Mouse (Mus musculus) liver, embryonic 13.5 days (tissue): Measurements from ENCODE around the gene Snrnp70. TPM values are rescaled to one million over a fixed set of nuclear protein-coding genes. Genes with fewer than 3 reads are reported as not detected.
"Not testable (repeated sequence)": the region's sequence is repeated elsewhere in the genome, so short reads cannot be mapped to it uniquely, and the experiment has no call there.

Experiments used
- ATAC-seq: fragments of 200-750 bp; cut with Nextera tagmentation; 2 replicates; pipeline ENCODE4 v1.8.0; 2017; ENCODE audit warnings: low read depth, mild to moderate bottlenecking, moderate number of reproducible peaks, moderate library complexity
- DNase-seq: peaks from one replicate; pipeline ENCODE4 v3.0.0; 2022
- H3K27ac ChIP-seq: fragments of 300-500 bp; sonication (generic); 2 replicates; pipeline ENCODE4 v1.5.1; 2015; ENCODE audit warnings: moderate library complexity, mild to moderate bottlenecking, inconsistent platforms
- H3K27me3 ChIP-seq: fragments of 300-500 bp; sonication (generic); 2 replicates; pipeline ENCODE4 v1.6.1; 2015; ENCODE audit warnings: mild to moderate bottlenecking, inconsistent platforms
- H3K36me3 ChIP-seq: fragments of 300-500 bp; sonication (generic); 2 replicates; pipeline ENCODE4 v1.6.1; 2015; ENCODE audit warnings: mild to moderate bottlenecking, inconsistent platforms
- H3K4me1 ChIP-seq: fragments of 300-500 bp; sonication (generic); replicated peaks from 2 replicates; pipeline ENCODE4 v1.6.1; 2015; ENCODE audit warnings: inconsistent platforms
- H3K4me2 ChIP-seq: fragments of 300-500 bp; sonication (generic); 2 replicates; pipeline ENCODE4 v1.6.1; 2015; ENCODE audit warnings: inconsistent platforms, mild to moderate bottlenecking, moderate library complexity
- H3K4me3 ChIP-seq: fragments of 300-500 bp; sonication (generic); replicated peaks from 2 replicates; pipeline ENCODE4 v1.5.1; 2015; ENCODE audit warnings: mild to moderate bottlenecking, inconsistent platforms
- H3K9ac ChIP-seq: fragments of 300-500 bp; sonication (generic); 2 replicates; pipeline ENCODE4 v1.6.1; 2015; ENCODE audit warnings: mild to moderate bottlenecking, inconsistent platforms
- H3K9me3 ChIP-seq: fragments of 300-500 bp; sonication (generic); replicated peaks from 2 replicates; pipeline ENCODE4 v1.6.1; 2016; ENCODE audit warnings: inconsistent platforms
- WGBS: fragments of 180-500 bp; shearing (Covaris S2); methylation state at CpG from one replicate; pipeline ENCODE4 v1.1.7; 2015; ENCODE audit not compliant: insufficient replicate concordance; 5-methylcytosine and 5-hydroxymethylcytosine counted together
- polyA plus RNA-seq: library from polyadenylated mRNA; unstranded; fragments of >200 nt; fragmentation: Nextera tagmentation; extraction: Ambion mirVana; gene quantifications from 2 replicates; pipeline ENCODE4 v1.2.1, GENCODE M21; 2015

Gene Snrnp70
- polyA plus RNA-seq, 1 experiment from 2014 or later = 108 TPM

- H3K4me3 ChIP-seq = peak overlapping the region; percentile 59
- no peaks in the 10 kb centered on the region for H3K9me3 ChIP-seq
- H3K4me1 ChIP-seq = peaks cover 61% of the 10 kb centered on the region
- no peak overlapping the region for H3K27ac ChIP-seq
- no peak for ATAC-seq
- peak overlapping the region; percentile 53 for H3K9ac ChIP-seq
- 5% methylated on average over 35 of the region's 35 CpGs for whole genome bisulfite sequencing
- peak; percentile 4 for DNase-seq
- no peaks in the 10 kb centered on the region for H3K36me3 ChIP-seq
- H3K27me3 ChIP-seq = peaks cover 89% of the 10 kb centered on the region
- H3K4me2 ChIP-seq = peak overlapping the region; percentile 76
These were observed 29.5 kb downstream of the Snrnp70 start for GRCm38 (mm10) chr7:45365742-45366651.

DNA sequence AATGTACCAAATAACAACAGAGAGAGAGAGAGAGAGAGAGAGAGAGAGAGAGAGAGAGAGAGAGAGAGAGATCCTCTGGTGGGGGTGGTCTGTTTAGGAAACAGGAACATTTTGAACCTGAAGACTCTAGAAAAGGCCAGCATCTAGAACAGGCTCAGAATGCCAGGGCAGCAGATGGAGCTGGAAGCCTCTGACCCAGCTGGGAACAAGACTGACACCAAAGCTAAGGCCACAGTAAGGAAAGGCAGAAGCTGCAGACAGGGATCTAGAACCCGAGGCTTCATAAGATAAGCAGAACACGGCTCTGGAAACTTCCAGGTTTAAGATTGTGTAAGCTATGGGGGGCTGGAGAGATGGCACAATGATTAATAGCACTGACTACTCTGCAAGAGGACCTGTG lies 31.6 kb downstream of the Snrnp70 start:
- ATAC-seq (no peak), DNase-seq (no peak)
- 28% methylated on average over 2 of the region's 2 CpGs for WGBS
- Histone ChIP-seq H3K36me3 (no peaks in the 10 kb centered on the region), H3K4me3 (no peak overlapping the region), H3K27me3 (peaks cover 93% of the 10 kb centered on the region), H3K27ac (no peak overlapping the region), H3K9ac (no peak overlapping the region), H3K4me2 (no peak overlapping the region), H3K4me1 (peaks cover 45% of the 10 kb centered on the region), H3K9me3 (no peaks in the 10 kb centered on the region)

DNA sequence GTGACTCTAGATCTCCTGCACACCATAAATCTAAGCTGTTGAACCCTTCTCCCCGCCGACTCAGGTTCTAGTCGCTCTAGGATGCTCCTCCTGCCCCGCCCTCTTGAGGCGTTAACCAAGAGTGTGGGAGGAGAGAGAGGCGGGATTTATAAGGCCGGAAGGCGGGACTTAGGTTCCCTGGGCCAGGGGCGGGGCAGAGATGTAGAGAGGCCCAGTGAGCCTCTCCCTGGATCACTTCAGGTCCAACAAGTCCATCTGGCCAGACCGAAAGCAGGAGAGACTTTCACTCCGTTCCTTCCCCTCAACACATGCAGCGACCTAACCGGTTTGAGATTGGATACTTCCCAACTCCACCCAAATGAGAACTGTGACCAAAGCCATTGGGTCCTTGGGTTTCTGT lies 32.7 kb downstream of the Snrnp70 start:
- H3K27me3 ChIP-seq = peaks cover 86% of the 10 kb centered on the region
- no peak overlapping the region for H3K4me3 ChIP-seq

GRCm38 (mm10) chr7:45361243-45361804 lies 34.2 kb downstream of the Snrnp70 start:
- peak overlapping the region; percentile 19; the same call in 1 of the 2 replicates for H3K9ac ChIP-seq
- H3K27ac ChIP-seq = no peak overlapping the region

More for the DNA sequence above, 32.7 kb downstream of the Snrnp70 start:
- no peak overlapping the region for H3K9ac ChIP-seq
- H3K9me3 ChIP-seq = no peaks in the 10 kb centered on the region
- H3K4me2 ChIP-seq = no peak overlapping the region
- no peak overlapping the region for H3K27ac ChIP-seq
- DNase-seq (peak; percentile 68), ATAC-seq (no peak)
- 4% methylated on average over 13 of the region's 13 CpGs for WGBS
- peaks cover 40% of the 10 kb centered on the region for H3K4me1 ChIP-seq
- no peaks in the 10 kb centered on the region for H3K36me3 ChIP-seq

GRCm38 (mm10) chr7:45360404-45361125 lies 35.0 kb downstream of the Snrnp70 start:
- Histone ChIP-seq H3K27ac (no peak overlapping the region), H3K9ac (no peak overlapping the region), H3K9me3 (no peaks in the 10 kb centered on the region), H3K27me3 (peaks cover 91% of the 10 kb centered on the region), H3K4me2 (peak overlapping the region; percentile 70), H3K4me3 (no peak overlapping the region), H3K36me3 (no peaks in the 10 kb centered on the region), H3K4me1 (peaks cover 29% of the 10 kb centered on the region)
- ATAC-seq (no peak), DNase-seq (no peak)
- WGBS = 35% methylated on average over 18 of the region's 18 CpGs

More at GRCm38 (mm10) chr7:45361243-45361804, 34.2 kb downstream of the Snrnp70 start:
- Histone ChIP-seq H3K27me3 (peaks cover 93% of the 10 kb centered on the region), H3K4me1 (peaks cover 29% of the 10 kb centered on the region), H3K4me3 (peak overlapping the region; percentile 51), H3K9me3 (no peaks in the 10 kb centered on the region), H3K36me3 (no peaks in the 10 kb centered on the region), H3K4me2 (peak overlapping the region; percentile 70)
- ATAC-seq = peak; percentile 68
- DNase-seq = peak; percentile 76
- under 1% methylated on average over 43 of the region's 43 CpGs for WGBS

GRCm38 (mm10) chr7:45359081-45359480 lies 36.5 kb downstream of the Snrnp70 start:
- Histone ChIP-seq H3K27me3 (peaks cover 87% of the 10 kb centered on the region), H3K4me1 (peaks cover 32% of the 10 kb centered on the region)
- DNase-seq, H3K9ac ChIP-seq, H3K36me3 ChIP-seq, H3K4me3 ChIP-seq, ATAC-seq, H3K4me2 ChIP-seq, H3K9me3 ChIP-seq, H3K27ac ChIP-seq: not testable (repeated sequence)
- WGBS = 35% methylated on average over 10 of the region's 11 CpGs

- WGBS = 29% methylated on average over 13 of the region's 13 CpGs
- H3K36me3 ChIP-seq = no peaks in the 10 kb centered on the region
- no peak overlapping the region for H3K27ac ChIP-seq
- peaks cover 14% of the 10 kb centered on the region for H3K4me1 ChIP-seq
- ATAC-seq = no peak
- no peak overlapping the region for H3K4me2 ChIP-seq
- no peak overlapping the region for H3K9ac ChIP-seq
- peaks cover 79% of the 10 kb centered on the region for H3K27me3 ChIP-seq
- no peak for DNase-seq
- H3K4me3 ChIP-seq = no peak overlapping the region
- no peaks in the 10 kb centered on the region for H3K9me3 ChIP-seq
These were observed 39.5 kb downstream of the Snrnp70 start for GRCm38 (mm10) chr7:45356087-45356486.

DNA sequence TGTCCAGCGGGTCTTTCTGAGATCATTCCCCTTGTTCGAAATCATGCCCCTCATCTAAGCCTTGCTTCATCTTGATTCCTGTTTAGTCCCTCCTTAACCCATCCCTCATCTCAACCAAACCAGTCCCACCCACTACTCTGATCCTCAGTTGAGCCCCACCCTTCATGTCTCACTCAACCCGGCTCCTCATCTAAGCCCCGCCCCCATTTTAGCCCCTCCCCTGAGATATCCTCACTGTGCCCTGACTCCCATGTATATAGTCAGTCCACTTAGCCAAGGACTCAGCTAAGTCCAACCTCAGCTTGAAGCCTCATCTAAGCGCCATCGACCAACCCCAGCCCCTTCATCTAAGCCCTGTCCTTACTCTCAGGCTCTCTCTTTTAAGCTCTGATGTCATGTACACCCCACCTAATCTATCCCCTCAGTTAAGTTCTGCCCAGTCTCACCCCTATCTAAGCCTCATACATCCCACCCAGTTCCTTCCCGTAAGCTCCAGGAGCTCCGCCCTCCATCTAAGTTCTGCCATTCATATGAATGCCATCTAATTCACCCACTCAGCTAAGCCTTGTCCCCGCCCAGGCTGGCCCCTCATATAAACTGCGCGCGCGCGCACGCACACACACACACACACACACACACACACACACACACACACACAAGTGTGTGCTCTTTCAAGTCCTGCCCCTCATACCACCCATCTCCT lies 40.1 kb downstream of the Snrnp70 start:
- H3K4me3 ChIP-seq = no peak overlapping the region
- no peak overlapping the region for H3K27ac ChIP-seq
- ATAC-seq (no peak), DNase-seq (no peak)
- peaks cover 79% of the 10 kb centered on the region for H3K27me3 ChIP-seq
- H3K4me2 ChIP-seq = no peak overlapping the region
- peaks cover 8% of the 10 kb centered on the region for H3K4me1 ChIP-seq
- H3K36me3 ChIP-seq = no peaks in the 10 kb centered on the region
- no peak overlapping the region for H3K9ac ChIP-seq
- 57% methylated on average over 15 of the region's 15 CpGs for WGBS
- no peaks in the 10 kb centered on the region for H3K9me3 ChIP-seq

DNA sequence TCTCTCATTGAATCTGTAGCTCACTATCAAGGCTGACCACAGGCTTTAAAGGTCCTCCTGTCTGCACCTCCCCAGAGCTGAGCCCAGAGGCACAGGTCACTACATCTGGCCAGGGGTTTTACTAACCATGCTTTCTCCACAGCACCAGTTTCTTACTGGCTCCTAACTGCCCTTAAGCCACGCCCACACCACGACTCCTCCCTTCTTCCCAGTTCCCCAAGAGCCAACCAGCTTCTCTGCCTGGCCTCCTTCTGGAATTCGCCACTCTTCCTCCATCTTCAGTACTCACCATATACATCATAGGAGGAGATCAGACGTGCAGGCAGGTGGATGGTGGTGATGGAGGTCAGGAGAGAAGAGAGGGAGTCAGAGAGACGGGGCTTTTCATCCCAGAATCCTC lies 42.5 kb downstream of the Snrnp70 start:
- Histone ChIP-seq H3K4me1 (peaks cover 8% of the 10 kb centered on the region; the same call in 1 of the 2 replicates), H3K4me2 (no peak overlapping the region), H3K36me3 (no peaks in the 10 kb centered on the region), H3K9ac (no peak overlapping the region), H3K4me3 (no peak overlapping the region), H3K27ac (no peak overlapping the region), H3K27me3 (peaks cover 73% of the 10 kb centered on the region), H3K9me3 (no peaks in the 10 kb centered on the region)
- 22% methylated on average over 5 of the region's 5 CpGs for WGBS
- ATAC-seq (no peak), DNase-seq (no peak)

- 54% methylated on average over 13 of the region's 13 CpGs for WGBS
- Histone ChIP-seq H3K4me3 (no peak overlapping the region), H3K4me1 (peaks cover 4% of the 10 kb centered on the region), H3K9me3 (no peaks in the 10 kb centered on the region), H3K27ac (no peak overlapping the region), H3K4me2 (no peak overlapping the region), H3K9ac (no peak overlapping the region), H3K27me3 (peaks cover 31% of the 10 kb centered on the region), H3K36me3 (no peaks in the 10 kb centered on the region)
- ATAC-seq (no peak), DNase-seq (no peak)
These were observed 48.6 kb downstream of the Snrnp70 start for GRCm38 (mm10) chr7:45346905-45347304.

DNA sequence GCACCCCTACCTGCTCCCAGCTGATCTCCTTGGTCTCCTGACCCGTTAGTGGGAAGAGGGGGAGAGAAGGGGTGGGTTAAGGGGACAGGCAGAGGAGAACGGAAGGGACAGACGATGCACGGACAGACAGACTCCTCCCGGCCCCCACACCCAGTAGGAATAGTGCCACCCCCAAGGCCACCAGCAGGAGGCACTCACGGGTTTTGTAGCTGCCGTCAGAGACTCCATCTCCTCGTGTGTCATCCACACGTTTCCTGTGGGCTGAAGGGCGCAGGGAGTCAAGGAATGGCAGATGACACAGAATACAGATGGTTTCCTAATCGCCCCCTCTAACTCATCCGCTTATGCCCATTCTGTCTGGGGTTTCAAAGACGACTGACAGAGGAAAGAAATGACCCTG lies 52.0 kb downstream of the Snrnp70 start:
- 19% methylated on average over 13 of the region's 13 CpGs for WGBS
- Histone ChIP-seq H3K27me3 (peaks cover 35% of the 10 kb centered on the region), H3K4me3 (no peak overlapping the region), H3K27ac (no peak overlapping the region), H3K4me2 (no peak overlapping the region), H3K9me3 (no peaks in the 10 kb centered on the region), H3K4me1 (peaks cover 37% of the 10 kb centered on the region), H3K36me3 (no peaks in the 10 kb centered on the region), H3K9ac (no peak overlapping the region)
- peak; percentile 29 for DNase-seq
- no peak for ATAC-seq
